Mouse (Mus musculus) bone marrow, adult 2 months (tissue): ENCODE measurements at regions not wholly inside any gene's neighbourhood (a gene's known extent, or its start where the extent isn't known, plus 50 kb on each side); places are given as distances from the start of the nearest gene placed in this dataset.

Experiments
- CTCF ChIP-seq: fragments of 200-500 bp; IDR thresholded peaks from 2 replicates; pipeline ENCODE4 v1.5.1; 2011; ENCODE audit warnings: low read length, control low read depth; ENCODE audit not compliant: control insufficient read depth, insufficient read depth
- POLR2A ChIP-seq: fragments of 200-500 bp; IDR thresholded peaks from 2 replicates; pipeline ENCODE4 v1.6.1; 2011; ENCODE audit warnings: low read depth, mild to moderate bottlenecking, control low read depth, low read length, borderline replicate concordance; ENCODE audit not compliant: control insufficient read depth

DNA sequence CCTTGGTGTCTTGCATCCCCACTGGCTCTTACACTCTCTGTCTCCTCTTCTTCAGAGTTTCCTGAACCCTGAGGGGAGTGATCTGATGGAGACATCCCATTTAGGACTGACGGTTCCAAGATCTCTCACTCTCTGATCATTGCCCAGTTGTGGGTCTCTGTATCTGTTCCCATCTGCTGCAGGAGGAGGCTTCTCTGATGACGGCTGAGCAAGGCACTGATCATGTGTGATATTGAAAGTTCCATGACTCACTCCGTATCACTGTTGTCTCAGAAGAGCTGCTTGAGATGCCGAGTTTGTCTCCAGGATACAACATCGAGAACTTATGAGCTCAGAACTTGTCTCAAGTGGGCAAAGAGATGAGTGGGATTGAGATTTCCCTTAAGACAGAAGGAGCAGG, 178.7 kb upstream of the Cxcr4 start:
- no peak for TF ChIP-seq CTCF
- TF ChIP-seq POLR2A: no peak
